Mouse (Mus musculus): Measurements from ENCODE around the gene Tmprss6. TPM values are rescaled to one million over a fixed set of nuclear protein-coding genes. Genes with fewer than 3 reads are reported as not detected.

Tmprss6 gene
- polyA plus RNA-seq, 1 experiment = 0.74 TPM

- Histone ChIP-seq H3K4me3 (ENCODE audit: control insufficient read depth, low read depth, low read length) (no peak overlapping the region), H3K27me3 (ENCODE audit: control insufficient read depth, insufficient read depth, low read length) (no peaks in the 10 kb centered on the region), H3K36me3 (ENCODE audit: control insufficient read depth, insufficient read depth, low read length) (no peaks in the 10 kb centered on the region), H3K4me1 (ENCODE audit: control insufficient read depth, insufficient read depth, low read length) (peaks cover 12% of the 10 kb centered on the region), H3K27ac (ENCODE audit: control insufficient read depth, insufficient read depth, low read depth, low read length) (peak overlapping the region; percentile 91)
- TF ChIP-seq POLR2A (IDR thresholded peaks at IDR 0.05; ENCODE audit: control insufficient read depth, low read depth, low read length) (no peak), CTCF (IDR thresholded peaks at IDR 0.05; ENCODE audit: control insufficient read depth, insufficient read depth, insufficient replicate concordance, low read depth, low read length) (no peak)
These were observed 30.4 kb downstream of the Tmprss6 start for GRCm38 (mm10) chr15:78438018-78438394.

- peak overlapping the region; percentile 91 for H3K27ac ChIP-seq (ENCODE audit: control insufficient read depth, insufficient read depth, low read depth, low read length)
- H3K36me3 ChIP-seq (ENCODE audit: control insufficient read depth, insufficient read depth, low read length) = no peaks in the 10 kb centered on the region
- TF ChIP-seq POLR2A (IDR thresholded peaks at IDR 0.05; ENCODE audit: control insufficient read depth, low read depth, low read length) = no peak
- no peak for TF ChIP-seq CTCF (IDR thresholded peaks at IDR 0.05; ENCODE audit: control insufficient read depth, insufficient read depth, insufficient replicate concordance, low read depth, low read length)
- peaks cover 12% of the 10 kb centered on the region for H3K4me1 ChIP-seq (ENCODE audit: control insufficient read depth, insufficient read depth, low read length)
- no peak overlapping the region for H3K4me3 ChIP-seq (ENCODE audit: control insufficient read depth, low read depth, low read length)
- H3K27me3 ChIP-seq (ENCODE audit: control insufficient read depth, insufficient read depth, low read length) = no peaks in the 10 kb centered on the region
These were observed 31.0 kb downstream of the Tmprss6 start for GRCm38 (mm10) chr15:78437237-78438017.

GRCm38 (mm10) chr15:78436380-78437192 is 31.8 kb downstream of the Tmprss6 start:
- H3K27ac ChIP-seq (ENCODE audit: control insufficient read depth, insufficient read depth, low read depth, low read length) = peak overlapping the region; percentile 19; the same call in 1 of the 2 replicates
- peak; percentile 16; the same call in 1 of the 2 replicates for TF ChIP-seq CTCF (IDR thresholded peaks at IDR 0.05; ENCODE audit: control insufficient read depth, insufficient read depth, insufficient replicate concordance, low read depth, low read length)
- no peak for TF ChIP-seq POLR2A (IDR thresholded peaks at IDR 0.05; ENCODE audit: control insufficient read depth, low read depth, low read length)
- H3K4me3 ChIP-seq (ENCODE audit: control insufficient read depth, low read depth, low read length) = peak overlapping the region; percentile 23
- H3K27me3 ChIP-seq (ENCODE audit: control insufficient read depth, insufficient read depth, low read length) = no peaks in the 10 kb centered on the region
- H3K36me3 ChIP-seq (ENCODE audit: control insufficient read depth, insufficient read depth, low read length) = no peaks in the 10 kb centered on the region
- H3K4me1 ChIP-seq (ENCODE audit: control insufficient read depth, insufficient read depth, low read length) = peaks cover 12% of the 10 kb centered on the region

- H3K4me1 ChIP-seq (ENCODE audit: control insufficient read depth, insufficient read depth, low read length) = peaks cover 12% of the 10 kb centered on the region
- no peaks in the 10 kb centered on the region for H3K36me3 ChIP-seq (ENCODE audit: control insufficient read depth, insufficient read depth, low read length)
- no peaks in the 10 kb centered on the region for H3K27me3 ChIP-seq (ENCODE audit: control insufficient read depth, insufficient read depth, low read length)
- TF ChIP-seq POLR2A (IDR thresholded peaks at IDR 0.05; ENCODE audit: control insufficient read depth, low read depth, low read length) (no peak), CTCF (IDR thresholded peaks at IDR 0.05; ENCODE audit: control insufficient read depth, insufficient read depth, insufficient replicate concordance, low read depth, low read length) (no peak)
- H3K4me3 ChIP-seq (ENCODE audit: control insufficient read depth, low read depth, low read length) = no peak overlapping the region
- no peak overlapping the region for H3K27ac ChIP-seq (ENCODE audit: control insufficient read depth, insufficient read depth, low read depth, low read length)
These were observed 32.8 kb downstream of the Tmprss6 start for GRCm38 (mm10) chr15:78435681-78436080.

- Histone ChIP-seq H3K27me3 (ENCODE audit: control insufficient read depth, insufficient read depth, low read length) (no peaks in the 10 kb centered on the region), H3K36me3 (ENCODE audit: control insufficient read depth, insufficient read depth, low read length) (no peaks in the 10 kb centered on the region), H3K4me1 (ENCODE audit: control insufficient read depth, insufficient read depth, low read length) (peaks cover 12% of the 10 kb centered on the region), H3K4me3 (ENCODE audit: control insufficient read depth, low read depth, low read length) (no peak overlapping the region), H3K27ac (ENCODE audit: control insufficient read depth, insufficient read depth, low read depth, low read length) (no peak overlapping the region)
- peak; percentile 31; the same call in 1 of the 2 replicates for TF ChIP-seq CTCF (IDR thresholded peaks at IDR 0.05; ENCODE audit: control insufficient read depth, insufficient read depth, insufficient replicate concordance, low read depth, low read length)
- no peak for TF ChIP-seq POLR2A (IDR thresholded peaks at IDR 0.05; ENCODE audit: control insufficient read depth, low read depth, low read length)
These were observed 33.4 kb downstream of the Tmprss6 start for GRCm38 (mm10) chr15:78434896-78435520.

GRCm38 (mm10) chr15:78431541-78432121 is 36.8 kb downstream of the Tmprss6 start:
- Histone ChIP-seq H3K36me3 (ENCODE audit: control insufficient read depth, insufficient read depth, low read length) (no peaks in the 10 kb centered on the region), H3K27me3 (ENCODE audit: control insufficient read depth, insufficient read depth, low read length) (no peaks in the 10 kb centered on the region), H3K27ac (ENCODE audit: control insufficient read depth, insufficient read depth, low read depth, low read length) (no peak overlapping the region), H3K4me3 (ENCODE audit: control insufficient read depth, low read depth, low read length) (no peak overlapping the region), H3K4me1 (ENCODE audit: control insufficient read depth, insufficient read depth, low read length) (peaks cover 4% of the 10 kb centered on the region; the same call in 1 of the 2 replicates)
- TF ChIP-seq CTCF (IDR thresholded peaks at IDR 0.05; ENCODE audit: control insufficient read depth, insufficient read depth, insufficient replicate concordance, low read depth, low read length) (no peak), POLR2A (IDR thresholded peaks at IDR 0.05; ENCODE audit: control insufficient read depth, low read depth, low read length) (no peak)
